Mouse (Mus musculus) testis, adult 2 months (tissue): ENCODE data around the gene Ankmy1. TPM values are rescaled to one million over a fixed set of nuclear protein-coding genes. Genes with fewer than 3 reads are reported as not detected.
A peak's percentile ranks its signal among the peaks of the same experiment; 100 is the strongest.

Experiments
- H3K27ac ChIP-seq: fragments of 200-500 bp; 2 replicates; pipeline ENCODE4 v1.5.1; 2012; ENCODE audit warnings: low read depth, low read length; ENCODE audit not compliant: control insufficient read depth, insufficient read depth
- H3K27me3 ChIP-seq: fragments of 200-500 bp; 2 replicates; pipeline ENCODE4 v1.6.1; 2012; ENCODE audit warnings: mild to moderate bottlenecking, low read length, moderate library complexity; ENCODE audit not compliant: control insufficient read depth, insufficient read depth
- H3K36me3 ChIP-seq: fragments of 200-500 bp; 2 replicates; pipeline ENCODE4 v1.6.1; 2012; ENCODE audit warnings: mild to moderate bottlenecking, low read length; ENCODE audit not compliant: control insufficient read depth, insufficient read depth
- H3K4me1 ChIP-seq: fragments of 200-500 bp; 2 replicates; pipeline ENCODE4 v1.6.1; 2012; ENCODE audit warnings: low read length; ENCODE audit not compliant: control insufficient read depth, insufficient read depth
- H3K4me3 ChIP-seq: fragments of 200-500 bp; 2 replicates; pipeline ENCODE4 v1.5.1; 2012; ENCODE audit warnings: low read depth, mild to moderate bottlenecking, low read length, moderate library complexity, mixed read lengths; ENCODE audit not compliant: control insufficient read depth
- CTCF ChIP-seq: fragments of 200-500 bp; IDR thresholded peaks from 2 replicates; pipeline ENCODE4 v1.5.1; 2012; ENCODE audit warnings: low read depth, mild to moderate bottlenecking, inconsistent platforms, low read length, moderate library complexity; ENCODE audit not compliant: control insufficient read depth, insufficient read depth, insufficient replicate concordance
- POLR2A ChIP-seq: fragments of 200-500 bp; IDR thresholded peaks from 2 replicates; pipeline ENCODE4 v1.6.1; 2012; ENCODE audit warnings: low read depth, mild to moderate bottlenecking, inconsistent platforms, low read length, moderate library complexity; ENCODE audit not compliant: control insufficient read depth
- polyA plus RNA-seq: library from polyadenylated mRNA; depleted of rRNA; stranded (reverse); fragments of >200 nt; gene quantifications from 2 replicates; pipeline ENCODE4 v1.2.3, GENCODE M21; 2012; rRNA removed

The Ankmy1 gene
- 50.5 and 53.4 TPM in 2 replicates for polyA plus RNA-seq

DNA sequence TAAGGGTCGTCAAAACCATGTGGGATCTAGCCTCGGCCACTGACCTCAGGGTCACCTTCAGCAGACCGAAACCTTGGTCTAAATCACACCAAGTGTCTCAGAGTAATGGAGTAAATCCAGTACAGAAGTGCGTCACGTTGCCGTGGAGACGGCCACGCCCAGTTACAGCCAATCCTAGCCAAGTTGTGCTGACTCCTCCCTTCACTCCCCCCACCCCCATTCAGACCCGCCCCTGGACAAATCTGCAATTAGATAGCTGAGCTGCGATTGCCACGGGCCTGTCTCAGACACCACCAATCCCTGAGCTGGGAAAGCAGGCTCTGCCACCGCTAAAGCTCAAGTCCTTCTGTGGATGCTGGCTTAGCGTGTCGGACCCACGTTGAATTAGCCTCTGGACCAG lies at the start of gene Ankmy1:
Gene Ankmy1 (minus strand): TSS at position 121 of the 400 bp plus-strand sequence.
- no peak for TF ChIP-seq CTCF
- peak; percentile 40; the same call in 1 of the 2 replicates for TF ChIP-seq POLR2A
- Histone ChIP-seq H3K27ac (peak within 1 kb of the TSS; percentile 70), H3K4me3 (peak within 1 kb of the TSS; percentile 96), H3K4me1 (peaks cover 11% of the 10 kb centered on the region), H3K36me3 (peaks cover 1% of the 10 kb centered on the region; the same call in 1 of the 2 replicates), H3K27me3 (no peaks in the 10 kb centered on the region)

DNA sequence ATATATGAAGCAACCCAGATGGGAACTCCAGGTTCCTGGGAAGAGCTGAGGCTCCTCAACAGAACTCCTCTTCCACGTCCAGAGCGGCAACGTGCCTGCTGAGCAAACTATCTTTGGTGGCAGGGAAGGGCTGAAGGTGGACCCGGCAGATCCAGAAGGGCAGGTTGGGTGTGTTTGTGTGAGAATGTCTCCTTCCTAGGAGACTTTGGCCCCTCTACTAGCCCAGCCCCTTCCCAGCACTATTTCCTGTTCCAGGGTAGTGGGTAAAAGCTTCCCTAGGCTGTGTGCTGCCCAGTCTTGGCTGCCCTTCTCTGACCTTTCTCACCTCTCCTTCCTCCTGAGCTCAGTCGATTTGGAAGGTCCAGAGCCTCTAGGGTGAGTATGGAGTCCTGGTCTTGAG lies 47.9 kb upstream of the Ankmy1 start, which contains the start of gene Gpr35:
Gene Gpr35 (plus strand): TSS at position 259 of the 400 bp plus-strand sequence.
- H3K27me3 ChIP-seq, result no peaks in the 10 kb centered on the region
- no peak within 1 kb of the TSS for H3K27ac ChIP-seq
- TF ChIP-seq POLR2A (no peak), CTCF (no peak)

DNA sequence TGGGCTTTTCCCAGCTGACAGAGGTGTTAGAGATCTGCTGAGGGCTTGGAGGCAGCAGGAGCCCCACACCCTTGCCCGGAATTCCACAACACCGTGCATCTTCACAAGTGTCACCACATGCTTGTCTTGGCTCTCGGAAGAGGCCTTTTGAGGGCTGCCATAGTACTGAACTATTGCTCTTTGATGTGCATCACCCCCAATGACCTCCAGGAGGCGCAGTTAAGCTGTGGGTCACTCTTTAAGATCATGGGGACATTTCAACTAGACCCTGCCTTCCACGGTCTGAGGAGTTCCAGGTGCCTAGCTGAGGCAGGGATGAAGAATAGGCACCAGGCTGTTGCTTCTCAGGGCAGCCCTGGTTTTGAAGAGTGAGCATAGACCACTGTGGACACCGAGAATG lies 46.7 kb upstream of the Ankmy1 start:
- no peaks in the 10 kb centered on the region for H3K27me3 ChIP-seq
- H3K36me3 ChIP-seq, result peaks cover 2% of the 10 kb centered on the region
- H3K4me1 ChIP-seq, result no peaks in the 10 kb centered on the region
- no peak overlapping the region for H3K4me3 ChIP-seq
- no peak overlapping the region for H3K27ac ChIP-seq
- TF ChIP-seq CTCF (peak; percentile 15; the same call in 1 of the 2 replicates), POLR2A (no peak)

More for the DNA sequence above, 47.9 kb upstream of the Ankmy1 start, which contains the start of gene Gpr35:
- Histone ChIP-seq H3K36me3 (peaks cover 2% of the 10 kb centered on the region), H3K4me3 (no peak within 1 kb of the TSS), H3K4me1 (no peaks in the 10 kb centered on the region)

DNA sequence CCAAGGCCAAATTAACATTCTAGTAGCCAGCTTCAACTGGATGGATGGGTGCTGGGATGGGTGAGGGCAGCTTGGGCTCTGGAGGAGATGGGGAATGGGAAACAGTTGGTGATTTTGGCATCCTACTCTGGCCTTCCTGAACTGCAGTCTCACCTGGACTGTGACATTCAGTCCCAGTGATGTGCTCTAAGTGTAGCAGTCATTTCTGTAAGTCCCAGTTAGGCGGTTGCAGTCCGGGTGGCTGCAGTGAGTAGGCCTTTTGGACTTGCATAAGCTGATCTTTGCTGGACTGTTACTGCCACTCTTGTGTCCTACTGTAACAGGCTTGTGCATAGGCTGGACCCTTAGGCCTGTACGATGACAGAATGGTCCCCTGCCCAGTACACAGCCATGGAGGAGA lies 45.3 kb upstream of the Ankmy1 start:
- Histone ChIP-seq H3K27me3 (no peaks in the 10 kb centered on the region), H3K27ac (no peak overlapping the region), H3K36me3 (peaks cover 2% of the 10 kb centered on the region), H3K4me3 (no peak overlapping the region), H3K4me1 (no peaks in the 10 kb centered on the region)
- TF ChIP-seq POLR2A, result no peak
- TF ChIP-seq CTCF, result no peak

DNA sequence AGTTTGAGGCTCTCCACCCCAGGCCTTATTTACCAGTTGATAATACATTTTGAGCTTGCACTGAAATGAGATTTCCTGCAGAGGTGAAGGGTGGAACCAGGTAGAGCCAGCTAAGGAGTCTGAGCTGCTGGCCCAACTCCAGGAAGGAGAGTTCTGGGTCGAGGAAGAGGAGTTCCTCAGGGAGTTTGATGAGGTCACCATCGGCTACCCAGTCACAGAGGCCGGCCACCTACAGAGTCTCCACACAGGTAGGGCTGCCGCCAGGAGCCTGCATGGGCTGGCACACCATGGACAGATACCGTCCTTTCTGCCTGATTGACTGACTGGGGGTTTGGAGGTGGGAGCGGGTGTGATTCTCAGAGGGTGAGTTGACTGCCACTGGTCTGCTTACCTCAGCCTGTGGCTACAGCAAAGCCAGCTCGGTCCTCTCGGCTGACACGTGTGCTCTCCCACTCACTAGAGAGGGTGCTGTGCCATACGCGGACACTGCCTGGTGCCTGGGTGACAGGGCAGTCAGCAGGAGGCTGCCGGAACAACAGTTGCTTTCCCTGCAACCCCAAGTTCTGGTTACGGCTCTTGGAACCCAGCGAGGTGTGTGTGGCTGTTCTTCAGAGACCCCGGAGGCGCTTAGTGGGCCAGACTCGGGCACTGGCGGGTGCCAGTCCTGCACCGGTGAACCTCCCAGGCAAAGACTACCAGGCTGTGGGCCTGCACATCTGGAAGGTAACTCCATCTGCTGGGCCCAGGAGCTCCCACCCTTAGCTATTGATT lies 40.7 kb upstream of the Ankmy1 start:
- no peak overlapping the region for H3K27ac ChIP-seq
- H3K4me3 ChIP-seq, result no peak overlapping the region
- H3K4me1 ChIP-seq, result no peaks in the 10 kb centered on the region
- peaks cover 11% of the 10 kb centered on the region for H3K36me3 ChIP-seq
- H3K27me3 ChIP-seq, result no peaks in the 10 kb centered on the region
- TF ChIP-seq CTCF, result no peak
- TF ChIP-seq POLR2A, result no peak

DNA sequence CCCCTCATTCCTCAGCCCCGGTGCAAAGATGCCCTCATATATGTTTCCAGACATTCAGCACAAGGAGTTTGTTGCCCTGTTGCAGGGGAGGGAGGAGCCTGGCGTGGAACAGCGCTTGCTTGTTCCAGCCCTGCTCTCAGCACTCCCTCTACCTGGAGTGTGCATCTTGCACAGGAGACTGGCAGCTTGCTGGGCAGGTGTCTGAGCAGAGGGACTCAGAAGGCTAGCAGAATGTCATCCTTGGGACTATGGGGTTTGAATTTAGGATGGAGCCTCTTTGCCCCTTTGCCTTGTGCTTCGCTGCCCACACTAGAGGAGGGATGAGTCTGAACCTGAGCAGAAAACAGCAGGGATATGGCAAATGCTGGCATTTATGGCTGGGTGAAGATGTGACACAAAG lies 37.0 kb upstream of the Ankmy1 start:
- TF ChIP-seq POLR2A (no peak), CTCF (no peak)
- peaks cover 4% of the 10 kb centered on the region for H3K4me1 ChIP-seq
- H3K4me3 ChIP-seq, result no peak overlapping the region
- no peak overlapping the region for H3K27ac ChIP-seq
- H3K36me3 ChIP-seq, result peaks cover 9% of the 10 kb centered on the region
- H3K27me3 ChIP-seq, result no peaks in the 10 kb centered on the region

DNA sequence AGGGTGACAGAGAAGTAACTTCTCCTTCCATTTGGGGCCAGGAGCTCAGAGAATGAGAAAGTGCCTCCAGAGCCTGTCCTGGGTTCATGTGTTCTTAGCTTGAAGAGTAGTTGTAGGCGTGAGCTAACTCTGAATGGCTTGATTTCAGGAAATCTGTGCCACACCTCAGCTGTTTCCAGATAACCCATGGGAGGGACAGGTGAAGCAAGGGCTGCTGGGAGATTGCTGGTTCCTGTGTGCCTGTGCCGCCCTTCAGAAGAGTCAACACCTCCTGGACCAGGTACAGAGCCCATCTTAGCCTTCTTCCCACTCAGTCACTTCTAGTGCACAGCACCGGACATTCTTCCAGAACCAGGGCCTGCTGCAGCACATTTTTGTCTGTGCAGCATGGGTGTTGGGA lies 35.1 kb upstream of the Ankmy1 start:
- Histone ChIP-seq H3K36me3 (peaks cover 9% of the 10 kb centered on the region), H3K27ac (no peak overlapping the region), H3K4me3 (no peak overlapping the region), H3K4me1 (peaks cover 9% of the 10 kb centered on the region), H3K27me3 (no peaks in the 10 kb centered on the region)
- TF ChIP-seq POLR2A, result no peak
- TF ChIP-seq CTCF, result no peak

DNA sequence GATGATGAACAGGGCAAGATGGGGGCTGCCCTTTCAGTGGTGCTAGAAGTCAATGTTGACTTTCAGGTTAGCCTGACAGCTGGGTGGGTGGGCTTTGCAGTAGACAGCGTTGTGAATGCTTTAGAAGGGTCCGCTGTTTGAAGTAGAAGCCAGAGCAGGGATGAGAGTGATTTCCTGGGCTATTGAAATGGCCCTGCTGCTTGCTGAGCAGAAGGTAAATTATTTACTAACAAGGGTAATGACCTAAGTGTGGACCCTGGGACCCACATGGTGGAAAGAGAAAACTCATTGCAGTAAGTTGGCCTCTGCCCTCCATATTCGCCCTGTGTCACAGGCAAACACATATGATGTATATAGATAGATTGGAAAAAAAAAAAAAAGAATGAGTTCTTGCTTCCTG lies 33.8 kb upstream of the Ankmy1 start:
- H3K4me1 ChIP-seq, result peaks cover 9% of the 10 kb centered on the region
- peak overlapping the region; percentile 12; the same call in 1 of the 2 replicates for H3K4me3 ChIP-seq

More for the DNA sequence above, 33.8 kb upstream of the Ankmy1 start:
- Histone ChIP-seq H3K36me3 (peaks cover 8% of the 10 kb centered on the region), H3K27ac (no peak overlapping the region), H3K27me3 (no peaks in the 10 kb centered on the region)
- no peak for TF ChIP-seq POLR2A
- no peak for TF ChIP-seq CTCF
